Comparison of ENCODE assay signal across 14 mouse cellular contexts in the genomic region with DNA sequence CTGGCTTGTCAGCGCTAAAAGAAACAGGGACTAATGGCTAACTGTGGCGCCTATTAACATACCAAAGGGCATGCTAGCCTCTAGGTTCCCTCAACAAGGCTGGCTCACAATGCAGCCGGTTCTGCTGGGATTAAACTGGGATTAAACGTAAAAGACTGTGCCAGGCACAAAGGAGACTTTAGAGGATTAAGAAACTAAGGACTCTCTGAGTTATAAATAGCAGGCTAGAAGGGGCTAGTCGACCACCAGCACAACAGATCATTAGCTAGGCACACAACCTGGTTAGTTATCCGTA. TPM values are rescaled to one million over a fixed set of nuclear protein-coding genes. Genes with fewer than 3 reads are reported as not detected.
A peak's percentile ranks its signal among the peaks of the same experiment; 100 is the strongest.
DNase-seq lines count a peak whose midpoint lies in the region; ATAC-seq and TF ChIP-seq lines count a peak whose summit lies in the region.
"Had no signal": no experiment of that assay in that cellular context is flagged by ENCODE, and none has a peak within 500 bp of the region (broad histone marks: within the 10 kb centered on the region; RNA-seq: fewer than 3 reads in every experiment).

No protein-coding gene starts in this region.

- H3K4me3 ChIP-seq in kidney, embryonic 14.5 days (ENCODE audit: low read length) = no peak overlapping the region
- H3K4me3 ChIP-seq: erythroblast, embryonic 14.5 days; heart, embryonic 13.5 days; liver, embryonic 13.5 days had no signal

- no peak overlapping the region for H3K9ac ChIP-seq in kidney, embryonic 14.5 days (ENCODE audit: low read depth, low read length)
- H3K9ac ChIP-seq: heart, embryonic 13.5 days; liver, embryonic 13.5 days had no signal

- TF ChIP-seq CTCF in brain, embryonic 14.5 days (IDR thresholded peaks at IDR 0.05; ENCODE audit: borderline replicate concordance, extremely low read depth, insufficient read depth, insufficient read length) = no peak

- intact Hi-C loops in heart, postnatal 36 days (cut with DNase I) = no loop called here

- ATAC-seq in kidney, embryonic 14.5 days (ENCODE audit: low FRiP score, low TSS enrichment) = no peak
- ATAC-seq: midbrain, embryonic 16.5 days had no signal

- no peaks in the 10 kb centered on the region for H3K4me1 ChIP-seq in kidney, embryonic 14.5 days (ENCODE audit: control insufficient read depth, insufficient read depth, low read length)

- H3K9me3 ChIP-seq in kidney, embryonic 14.5 days (ENCODE audit: control insufficient read depth, low read length) = no peaks in the 10 kb centered on the region
- H3K9me3 ChIP-seq: heart, embryonic 13.5 days; liver, embryonic 13.5 days had no signal

- 34% methylated on average over 6 of the region's 6 CpGs for WGBS in kidney, embryonic 14.5 days

- peak; percentile 68 for DNase-seq in kidney, adult 11 months
- peak; percentile 71 for DNase-seq in brain, embryonic 14.5 days (ENCODE audit: low read depth)
- DNase-seq in kidney, adult 8-10 months = peak; percentile 75 to 77
- peak; percentile 56 to 80 for DNase-seq in kidney, postnatal 36 days
- DNase-seq in heart, postnatal 36 days = no peak
- no peak for DNase-seq in ovary, adult 18-20 months (ENCODE audit: low spot score)
- DNase-seq: layer of hippocampus, postnatal 36 days; liver, embryonic 13.5 days; right cerebral cortex, postnatal 25 days had no signal

- TF ChIP-seq POLR2A in brain, embryonic 14.5 days (IDR thresholded peaks at IDR 0.05; ENCODE audit: borderline replicate concordance, extremely low read depth, insufficient read depth, insufficient read length, poor library complexity, severe bottlenecking) = no peak

- H3K36me3 ChIP-seq in kidney, embryonic 14.5 days (ENCODE audit: control insufficient read depth, insufficient read depth, low read length) = no peaks in the 10 kb centered on the region
- H3K36me3 ChIP-seq: heart, embryonic 13.5 days; liver, embryonic 13.5 days had no signal

- H3K27me3 ChIP-seq in kidney, embryonic 14.5 days (ENCODE audit: control insufficient read depth, insufficient read depth, low read length) = no peaks in the 10 kb centered on the region
- H3K27me3 ChIP-seq: heart, embryonic 13.5 days; liver, embryonic 13.5 days had no signal

- H3K4me2 ChIP-seq in kidney, embryonic 14.5 days (replicated peaks; ENCODE audit: low read depth, low read length) = no peak overlapping the region
- H3K4me2 ChIP-seq: heart, embryonic 13.5 days; liver, embryonic 13.5 days had no signal

- H3K27ac ChIP-seq in kidney, embryonic 14.5 days (ENCODE audit: low read depth, low read length) = no peak overlapping the region
- H3K27ac ChIP-seq: heart, embryonic 13.5 days; liver, embryonic 13.5 days; stomach, postnatal 0 days had no signal

RNA-seq across cellular contexts. Expression of a gene that starts 4.9 kb away (rescaled TPM):
- polyA plus RNA-seq in kidney, embryonic 14.5 days (2014; fragmentation: Nextera tagmentation; extraction: Ambion mirVana) = 14.7 and 15.7 TPM in 2 replicates
- polyA plus RNA-seq in brain, embryonic 14.5 days (2012; rRNA removed) = 4.9 and 7.6 TPM in 2 replicates
- 1 to 10 TPM; 2.4 to 2.9 TPM for total RNA-seq in heart, postnatal 36 days (2021)

Comparison
In these comparisons a context has a peak if more than half of its experiments do, and no peak if none do; other contexts are left out.
1. DNase-seq: peak in kidney, adult 11 months (single experiment), brain, embryonic 14.5 days (single experiment), kidney, adult 8-10 months (2 of 2) and kidney, postnatal 36 days (2 of 2); none in heart, postnatal 36 days (0 of 2) and ovary, adult 18-20 months (single experiment).